Mouse (Mus musculus) lung, embryonic 14.5 days (tissue): Measurements from ENCODE around the gene Prl7d1. TPM values are rescaled to one million over a fixed set of nuclear protein-coding genes. Genes with fewer than 3 reads are reported as not detected.
"Not testable (repeated sequence)": the region's sequence is repeated elsewhere in the genome, so short reads cannot be mapped to it uniquely, and the experiment has no call there.

Experiments used
- ATAC-seq: fragments of 200-750 bp; cut with Nextera tagmentation; 2 replicates; pipeline ENCODE4 v1.8.0; 2017; ENCODE audit warnings: mild to moderate bottlenecking, moderate TSS enrichment, moderate library complexity; ENCODE audit not compliant: insufficient read depth
- DNase-seq: peaks from one replicate; pipeline ENCODE4 v3.0.0-alpha.2; 2015
- H3K27ac ChIP-seq: fragments of 300-500 bp; sonication (generic); 2 replicates; pipeline ENCODE4 v1.5.1; 2014; ENCODE audit warnings: low read depth, mild to moderate bottlenecking, moderate library complexity
- H3K27me3 ChIP-seq: fragments of 300-500 bp; sonication (generic); 2 replicates; pipeline ENCODE4 v1.6.1; 2014; ENCODE audit warnings: low read length, control low read depth; ENCODE audit not compliant: insufficient read depth
- H3K36me3 ChIP-seq: fragments of 300-500 bp; sonication (generic); 2 replicates; pipeline ENCODE4 v1.6.1; 2014; ENCODE audit warnings: control low read depth; ENCODE audit not compliant: insufficient read depth
- H3K4me1 ChIP-seq: fragments of 300-500 bp; sonication (generic); 2 replicates; pipeline ENCODE4 v1.6.1; 2014; ENCODE audit warnings: antibody characterized with exemption, control low read depth; ENCODE audit not compliant: insufficient read depth
- H3K4me2 ChIP-seq: fragments of 300-500 bp; sonication (generic); 2 replicates; pipeline ENCODE4 v1.6.1; 2014; ENCODE audit warnings: mild to moderate bottlenecking
- H3K4me3 ChIP-seq: fragments of 300-500 bp; sonication (generic); 2 replicates; pipeline ENCODE4 v1.5.1; 2014; ENCODE audit warnings: low read depth, low read length
- H3K9ac ChIP-seq: fragments of 300-500 bp; sonication (generic); 2 replicates; pipeline ENCODE4 v1.6.1; 2014
- H3K9me3 ChIP-seq: fragments of 300-500 bp; sonication (generic); 2 replicates; pipeline ENCODE4 v1.6.1; 2016; ENCODE audit warnings: low read depth, low read length, control low read depth
- CTCF ChIP-seq: IDR thresholded peaks from 2 replicates; pipeline ENCODE4 v1.5.1; 2016; ENCODE audit warnings: antibody characterized with exemption, low read depth
- WGBS: fragments of 180-500 bp; shearing (Covaris S2); extraction: QIAGEN DNeasy Blood & Tissue Kit; methylation state at CpG from one replicate; pipeline ENCODE4 v1.1.7; 2014; 5-methylcytosine and 5-hydroxymethylcytosine counted together
- polyA plus RNA-seq: library from polyadenylated mRNA; unstranded; fragments of >200 nt; fragmentation: Nextera tagmentation; extraction: Ambion mirVana; gene quantifications from 2 replicates; pipeline ENCODE4 v1.2.1, GENCODE M21; 2014

Gene Prl7d1
- polyA plus RNA-seq, result not detected in 2 replicates

DNA sequence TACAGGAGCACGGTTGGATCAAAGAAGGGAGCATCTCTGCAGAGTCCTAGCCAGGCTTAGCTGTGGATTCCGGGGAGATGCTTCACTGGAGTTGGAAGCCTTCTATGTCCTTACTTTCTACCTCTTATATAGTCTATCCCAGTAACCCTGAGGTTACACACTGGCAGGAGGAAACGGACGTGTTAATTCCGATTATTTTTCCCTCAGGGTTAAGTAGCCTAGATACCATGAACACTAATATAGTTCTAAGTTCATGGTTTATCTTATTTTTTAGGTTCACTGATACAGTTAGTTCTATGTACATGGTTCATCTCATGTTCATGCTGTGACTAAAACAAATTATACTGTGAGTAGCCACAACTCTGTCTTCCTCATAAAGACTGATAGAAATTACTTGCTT lies at the start of gene Prl7d1:
Gene Prl7d1, minus strand, starts transcription at position 101 of the 400 bp plus-strand sequence.
- Histone ChIP-seq H3K4me3 (no peak within 1 kb of the TSS), H3K9me3 (no peaks in the 10 kb centered on the region), H3K4me1 (no peaks in the 10 kb centered on the region), H3K27me3 (no peaks in the 10 kb centered on the region), H3K4me2 (no peak within 1 kb of the TSS), H3K27ac (no peak within 1 kb of the TSS), H3K36me3 (no peaks in the 10 kb centered on the region), H3K9ac (no peak within 1 kb of the TSS)
- no peak for DNase-seq
- 62% methylated on average over 5 of the region's 5 CpGs for WGBS
- ATAC-seq, result no peak
- TF ChIP-seq CTCF, result no peak

GRCm38 (mm10) chr13:27734512-27735186 lies 18.1 kb upstream of the Prl7d1 start:
- Histone ChIP-seq H3K9ac (no peak overlapping the region), H3K4me1 (no peaks in the 10 kb centered on the region), H3K27ac (no peak overlapping the region), H3K4me2 (no peak overlapping the region), H3K9me3 (no peaks in the 10 kb centered on the region), H3K36me3 (no peaks in the 10 kb centered on the region), H3K4me3 (no peak overlapping the region), H3K27me3 (no peaks in the 10 kb centered on the region)
- DNase-seq (no peak), ATAC-seq (no peak)
- no peak for TF ChIP-seq CTCF
- WGBS, result 86% methylated on average over 10 of the region's 10 CpGs

GRCm38 (mm10) chr13:27730286-27730959 lies 13.9 kb upstream of the Prl7d1 start:
- not testable (repeated sequence) for H3K4me2 ChIP-seq, DNase-seq, H3K4me1 ChIP-seq, ATAC-seq, H3K9ac ChIP-seq, H3K9me3 ChIP-seq, H3K4me3 ChIP-seq, H3K27me3 ChIP-seq, H3K27ac ChIP-seq, H3K36me3 ChIP-seq
- 72% methylated on average over 5 of the region's 5 CpGs for WGBS

- WGBS, result 89% methylated on average over 3 of the region's 3 CpGs
- not testable (repeated sequence) for ATAC-seq
Observed at GRCm38 (mm10) chr13:27725057-27725456, 8.5 kb upstream of the Prl7d1 start.

DNA sequence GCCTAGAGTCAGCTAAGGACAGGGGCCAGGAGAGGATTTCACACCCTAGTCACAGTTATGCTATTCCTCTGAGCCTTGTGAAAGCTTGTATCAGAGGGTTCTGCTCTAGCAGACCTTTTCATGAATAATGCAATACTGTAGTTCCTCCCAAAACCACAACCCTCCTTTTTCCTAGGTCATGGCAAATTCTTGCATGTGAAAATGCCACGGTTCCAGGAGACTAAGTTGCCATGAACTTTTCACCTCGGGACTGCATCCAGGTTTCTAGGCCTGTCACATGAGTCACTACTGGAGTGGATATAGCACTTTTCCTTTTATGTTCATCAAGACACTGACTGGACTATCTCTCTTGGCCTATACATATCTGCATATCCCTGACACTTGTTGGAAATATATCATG lies 10.0 kb downstream of the Prl7d1 start:
- Histone ChIP-seq H3K4me3 (no peak overlapping the region), H3K27me3 (no peaks in the 10 kb centered on the region), H3K4me1 (no peaks in the 10 kb centered on the region), H3K36me3 (no peaks in the 10 kb centered on the region), H3K9ac (no peak overlapping the region), H3K27ac (no peak overlapping the region), H3K9me3 (no peaks in the 10 kb centered on the region), H3K4me2 (no peak overlapping the region)
- DNase-seq (no peak), ATAC-seq (no peak)
- TF ChIP-seq CTCF, result no peak
- WGBS, result 66% methylated on average over 2 of the region's 2 CpGs

More at GRCm38 (mm10) chr13:27725057-27725456, 8.5 kb upstream of the Prl7d1 start:
- not testable (repeated sequence) for H3K4me1 ChIP-seq, H3K36me3 ChIP-seq, H3K27me3 ChIP-seq, H3K4me3 ChIP-seq, H3K9ac ChIP-seq, H3K27ac ChIP-seq, DNase-seq, H3K9me3 ChIP-seq, H3K4me2 ChIP-seq

DNA sequence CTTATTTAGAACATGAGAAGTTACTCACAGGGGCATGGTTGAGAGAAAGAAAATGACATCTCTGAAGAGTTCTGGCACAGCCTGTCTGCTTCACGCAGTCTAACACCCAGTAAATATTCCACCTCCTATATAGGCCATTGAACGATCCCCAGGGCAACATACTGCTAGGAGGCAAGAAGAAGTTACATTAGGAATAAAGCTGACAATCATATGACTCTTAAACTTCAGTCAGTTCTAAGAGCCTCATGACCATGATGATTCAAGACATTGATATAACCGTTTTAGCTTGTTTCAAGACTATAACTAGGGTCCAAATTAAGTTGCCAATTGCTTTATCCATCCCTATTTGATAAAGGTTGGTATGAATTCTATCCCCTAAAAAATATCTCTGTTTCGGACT lies 48.6 kb downstream of the Prl7d1 start, which contains the start of gene Prl7a2:
Gene Prl7a2, minus strand, starts transcription at position 101 of the 400 bp plus-strand sequence.
- H3K9me3 ChIP-seq, result no peaks in the 10 kb centered on the region
- H3K9ac ChIP-seq, result no peak within 1 kb of the TSS
- H3K4me2 ChIP-seq, result no peak within 1 kb of the TSS
- 73% methylated on average over 4 of the region's 4 CpGs for WGBS
- DNase-seq (no peak), ATAC-seq (no peak)
- TF ChIP-seq CTCF, result no peak
- H3K27me3 ChIP-seq, result no peaks in the 10 kb centered on the region
- no peak within 1 kb of the TSS for H3K4me3 ChIP-seq
- no peaks in the 10 kb centered on the region for H3K36me3 ChIP-seq
- H3K4me1 ChIP-seq, result no peaks in the 10 kb centered on the region
- H3K27ac ChIP-seq, result no peak within 1 kb of the TSS

DNA sequence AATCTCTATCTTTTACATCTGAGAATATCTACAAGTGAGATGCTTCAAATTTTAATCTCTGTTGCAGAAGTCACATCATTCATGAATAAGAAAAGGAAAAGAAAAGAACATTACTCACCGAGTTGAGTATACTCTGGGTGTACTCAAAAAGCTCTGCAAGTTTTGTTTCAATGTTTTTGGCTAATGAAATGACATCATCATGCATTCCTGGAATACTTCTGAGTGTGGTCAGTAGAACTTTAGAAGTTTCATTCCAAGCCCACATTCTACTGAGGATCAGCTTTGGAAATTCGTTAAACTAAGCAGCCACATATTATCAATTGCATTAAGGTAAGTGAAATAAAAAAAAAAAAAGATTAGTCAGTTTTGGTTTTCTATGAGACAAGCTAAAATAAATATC lies 55.8 kb downstream of the Prl7d1 start:
- Histone ChIP-seq H3K4me2 (no peak overlapping the region), H3K27me3 (no peaks in the 10 kb centered on the region), H3K9me3 (no peaks in the 10 kb centered on the region), H3K4me3 (no peak overlapping the region), H3K4me1 (no peaks in the 10 kb centered on the region), H3K27ac (no peak overlapping the region), H3K36me3 (no peaks in the 10 kb centered on the region), H3K9ac (no peak overlapping the region)
- ATAC-seq (no peak), DNase-seq (peak; percentile 11)
- 63% methylated on average over 2 of the region's 2 CpGs for WGBS
- no peak for TF ChIP-seq CTCF

Other genes with a start within 250 kb of the Prl7d1 start
- not detected in 2 replicates for gene Prl8a8, start 203.5 kb downstream of the Prl7d1 start, polyA plus RNA-seq
- gene Prl8a9, start 152.1 kb downstream of the Prl7d1 start, polyA plus RNA-seq, result not detected in 2 replicates
- gene Prl8a1, start 134.6 kb downstream of the Prl7d1 start, polyA plus RNA-seq, result not detected in 2 replicates
- gene Prl7b1, start 106.2 kb downstream of the Prl7d1 start, polyA plus RNA-seq, result not detected in 2 replicates
- gene Prl7a1, start 74.2 kb downstream of the Prl7d1 start, polyA plus RNA-seq, result not detected in 2 replicates
- gene Prl7a2, start 48.7 kb downstream of the Prl7d1 start, polyA plus RNA-seq, result not detected in 2 replicates
- gene Prl7c1, start 64.1 kb upstream of the Prl7d1 start, polyA plus RNA-seq, result not detected in 2 replicates
- gene Prl2a1, start 84.9 kb upstream of the Prl7d1 start, polyA plus RNA-seq, result not detected in 2 replicates
- gene Prl2c1, start 132.6 kb upstream of the Prl7d1 start, polyA plus RNA-seq, result not detected in 2 replicates